Mouse (Mus musculus) CH12F3 (cell line): ENCODE measurements around the gene Wdr73.

Source experiments
- in situ Hi-C: fragments of 300-500 bp; cut with MboI; formaldehyde crosslinking; loops from 2 replicates; pipeline ENCODE4 v1.14.3; 2020; ENCODE audit warnings: low sequenced_read_pairs

The Wdr73 gene

GRCm38 (mm10) chr7:80894815-80895519 is 6.1 kb downstream of the Wdr73 start:
- in situ Hi-C loops: no loop called here

- in situ Hi-C loops: no loop called here
Observed at GRCm38 (mm10) chr7:80894196-80894595, 6.9 kb downstream of the Wdr73 start.

GRCm38 (mm10) chr7:80893753-80894129 is 7.3 kb downstream of the Wdr73 start:
- in situ Hi-C loops: no loop called here

- in situ Hi-C loops: no loop called here
Observed at GRCm38 (mm10) chr7:80893086-80893752, 7.8 kb downstream of the Wdr73 start.

- in situ Hi-C loops: no loop called here
Observed at GRCm38 (mm10) chr7:80889841-80890241, 11.2 kb downstream of the Wdr73 start.

- in situ Hi-C loops: no loop called here
Observed at GRCm38 (mm10) chr7:80889021-80889511, 12.0 kb downstream of the Wdr73 start.

GRCm38 (mm10) chr7:80888595-80888994 is 12.5 kb downstream of the Wdr73 start:
- in situ Hi-C loops: no loop called here

- in situ Hi-C loops: no loop called here
Observed at GRCm38 (mm10) chr7:80885666-80886065, 15.4 kb downstream of the Wdr73 start.

GRCm38 (mm10) chr7:80882830-80883505 is 18.1 kb downstream of the Wdr73 start:
- in situ Hi-C loops: no loop called here

- in situ Hi-C loops: no loop called here
Observed at GRCm38 (mm10) chr7:80875727-80876126, 25.3 kb downstream of the Wdr73 start.

- in situ Hi-C loops: no loop called here
Observed at GRCm38 (mm10) chr7:80873631-80874030, 27.4 kb downstream of the Wdr73 start.

- in situ Hi-C loops: no loop called here
Observed at GRCm38 (mm10) chr7:80873038-80873437, 28.0 kb downstream of the Wdr73 start.

GRCm38 (mm10) chr7:80868686-80869085 is 32.4 kb downstream of the Wdr73 start:
- in situ Hi-C loops: no loop called here

- in situ Hi-C loops: no loop called here
Observed at GRCm38 (mm10) chr7:80866514-80867147, 34.4 kb downstream of the Wdr73 start.

GRCm38 (mm10) chr7:80865521-80865920 is 35.5 kb downstream of the Wdr73 start:
- in situ Hi-C loops: no loop called here

GRCm38 (mm10) chr7:80864831-80865230 is 36.2 kb downstream of the Wdr73 start:
- in situ Hi-C loops: no loop called here

GRCm38 (mm10) chr7:80864151-80864550 is 36.9 kb downstream of the Wdr73 start:
- in situ Hi-C loops: no loop called here

- in situ Hi-C loops: no loop called here
Observed at GRCm38 (mm10) chr7:80863520-80863919, 37.5 kb downstream of the Wdr73 start.

GRCm38 (mm10) chr7:80862475-80862874 is 38.6 kb downstream of the Wdr73 start:
- in situ Hi-C loops: no loop called here

- in situ Hi-C loops: no loop called here
Observed at GRCm38 (mm10) chr7:80860729-80861274, 40.3 kb downstream of the Wdr73 start, which contains the start of gene Zscan2. TSS of gene Zscan2 (plus strand) at chr7:80860920.

GRCm38 (mm10) chr7:80860227-80860626 is 40.8 kb downstream of the Wdr73 start:
- in situ Hi-C loops: no loop called here
